Mouse (Mus musculus): ENCODE results near the gene Prps2.
"Not testable (repeated sequence)": the region's sequence is repeated elsewhere in the genome, so short reads cannot be mapped to it uniquely, and the experiment has no call there.

Gene Prps2

GRCm38 (mm10) chrX:167382047-167382853, at the start of gene Prps2:
Gene Prps2 (minus strand): TSS chrX:167382749.
- in situ Hi-C loops (cut with MboI; ENCODE audit: low sequenced_read_pairs) = no loop called here

GRCm38 (mm10) chrX:167417654-167418053, 35.1 kb upstream of the Prps2 start:
- in situ Hi-C loops (cut with MboI; ENCODE audit: low sequenced_read_pairs) = no loop called here

GRCm38 (mm10) chrX:167394940-167395339, 12.4 kb upstream of the Prps2 start:
- in situ Hi-C loops (cut with MboI; ENCODE audit: low sequenced_read_pairs) = no loop called here

GRCm38 (mm10) chrX:167386647-167387046, 4.1 kb upstream of the Prps2 start:
- in situ Hi-C loops (cut with MboI; ENCODE audit: low sequenced_read_pairs) = no loop called here

- in situ Hi-C loops (cut with MboI; ENCODE audit: low sequenced_read_pairs) = no loop called here
Observed at GRCm38 (mm10) chrX:167382854-167383186, 271 bp upstream of the Prps2 start.

DNA sequence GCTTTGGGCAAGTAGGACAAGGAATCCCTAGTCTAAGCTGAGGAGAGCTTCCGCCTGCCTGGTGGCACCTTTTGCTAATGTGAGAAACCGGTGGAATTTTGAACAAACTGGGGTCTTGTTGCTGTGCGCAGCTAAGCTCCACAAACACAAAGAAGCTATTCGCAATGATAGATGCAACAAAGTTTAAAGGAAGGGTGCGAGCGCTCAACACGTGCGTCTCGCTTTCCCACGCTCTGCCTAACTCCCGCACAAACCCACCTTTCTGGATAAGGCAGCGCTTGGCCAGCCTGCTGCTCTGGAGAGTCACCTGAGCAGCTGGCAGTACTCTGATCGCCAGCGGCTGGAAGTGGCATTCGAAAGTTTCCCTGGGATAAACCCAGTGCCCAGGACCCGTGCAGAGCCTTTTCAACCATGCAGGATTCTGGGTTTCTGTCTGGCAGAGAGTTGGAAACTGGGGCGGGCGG, 934 bp downstream of the Prps2 start:
- in situ Hi-C loops (cut with MboI; ENCODE audit: low sequenced_read_pairs) = no loop called here

DNA sequence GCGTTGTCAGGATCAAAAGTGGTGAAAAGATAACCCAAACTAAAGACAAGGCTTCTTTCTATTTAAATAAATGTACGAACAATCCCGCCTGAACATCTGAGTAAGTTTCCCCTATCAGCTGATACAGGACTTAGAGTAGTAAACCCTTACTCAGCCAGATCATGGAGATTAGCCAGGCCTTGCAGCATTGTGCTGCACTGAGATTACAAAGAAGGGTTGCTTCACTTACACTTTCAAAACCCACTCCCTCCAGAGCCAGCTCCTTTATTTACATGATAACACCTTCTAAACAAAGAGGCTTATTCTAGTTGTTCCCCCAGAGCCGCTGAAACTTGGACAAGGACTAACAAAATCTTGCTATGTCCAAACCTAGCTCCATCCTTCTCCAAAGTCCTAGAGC, 2.5 kb downstream of the Prps2 start:
- in situ Hi-C loops (cut with MboI; ENCODE audit: low sequenced_read_pairs) = no loop called here

- in situ Hi-C loops (cut with MboI; ENCODE audit: low sequenced_read_pairs) = not testable (repeated sequence)
Observed at GRCm38 (mm10) chrX:167361231-167361630, 21.3 kb downstream of the Prps2 start.

DNA sequence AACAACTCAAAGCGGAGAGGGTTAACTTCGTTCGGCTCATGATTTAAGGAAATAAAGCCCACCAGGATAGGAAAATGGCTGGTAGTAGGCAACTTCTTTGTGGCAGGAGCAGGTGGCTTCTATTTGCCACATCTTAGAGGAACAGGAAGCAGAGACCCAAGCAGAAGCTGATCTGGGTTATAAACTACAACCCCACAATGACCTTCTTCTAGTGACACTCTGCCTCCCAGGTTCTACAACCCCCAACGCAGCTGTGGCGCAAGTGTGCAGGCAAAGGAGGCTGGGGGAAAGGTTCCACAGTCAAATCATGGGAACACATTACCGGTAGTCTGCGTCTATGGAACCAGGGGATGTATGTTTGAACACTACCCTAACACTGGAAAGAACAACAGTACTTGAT, 22.8 kb downstream of the Prps2 start:
- in situ Hi-C loops (cut with MboI; ENCODE audit: low sequenced_read_pairs) = loop anchor here (10.0 kb wide), 1 partner anchor 75 kb away; no protein-coding TSS in a partner anchor

GRCm38 (mm10) chrX:167357415-167357814, 25.1 kb downstream of the Prps2 start:
- in situ Hi-C loops (cut with MboI; ENCODE audit: low sequenced_read_pairs) = loop anchor here (10.0 kb wide), 1 partner anchor 73 kb away; no protein-coding TSS in a partner anchor

GRCm38 (mm10) chrX:167355965-167356364, 26.6 kb downstream of the Prps2 start:
- in situ Hi-C loops (cut with MboI; ENCODE audit: low sequenced_read_pairs) = loop anchor here (10.0 kb wide), 1 partner anchor 71 kb away; no protein-coding TSS in a partner anchor

- in situ Hi-C loops (cut with MboI; ENCODE audit: low sequenced_read_pairs) = loop anchor here (10.0 kb wide), 1 partner anchor 69 kb away; no protein-coding TSS in a partner anchor
Observed at GRCm38 (mm10) chrX:167353617-167354016, 28.9 kb downstream of the Prps2 start.

DNA sequence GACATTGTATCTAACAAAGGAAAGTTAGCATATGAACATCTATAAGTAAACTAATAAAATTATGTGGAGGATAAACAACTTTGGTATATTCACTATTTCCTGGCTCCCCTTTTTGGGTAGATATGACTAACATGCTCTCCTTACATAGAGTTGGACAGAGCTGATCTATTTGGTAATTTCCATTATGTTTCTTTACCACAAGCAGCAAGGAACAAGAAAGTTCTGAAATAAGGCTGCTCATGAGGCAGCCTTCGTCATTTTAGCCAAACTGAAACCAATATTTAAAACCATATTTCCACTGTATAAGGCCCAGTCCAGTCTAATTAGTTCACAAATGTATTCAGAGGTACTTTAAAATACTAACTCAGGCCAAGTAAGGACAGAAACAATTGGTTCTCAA, 36.1 kb downstream of the Prps2 start:
- in situ Hi-C loops (cut with MboI; ENCODE audit: low sequenced_read_pairs) = no loop called here

GRCm38 (mm10) chrX:167344356-167344755, 38.2 kb downstream of the Prps2 start:
- in situ Hi-C loops (cut with MboI; ENCODE audit: low sequenced_read_pairs) = no loop called here

GRCm38 (mm10) chrX:167341811-167342210, 40.7 kb downstream of the Prps2 start:
- in situ Hi-C loops (cut with MboI; ENCODE audit: low sequenced_read_pairs) = no loop called here

DNA sequence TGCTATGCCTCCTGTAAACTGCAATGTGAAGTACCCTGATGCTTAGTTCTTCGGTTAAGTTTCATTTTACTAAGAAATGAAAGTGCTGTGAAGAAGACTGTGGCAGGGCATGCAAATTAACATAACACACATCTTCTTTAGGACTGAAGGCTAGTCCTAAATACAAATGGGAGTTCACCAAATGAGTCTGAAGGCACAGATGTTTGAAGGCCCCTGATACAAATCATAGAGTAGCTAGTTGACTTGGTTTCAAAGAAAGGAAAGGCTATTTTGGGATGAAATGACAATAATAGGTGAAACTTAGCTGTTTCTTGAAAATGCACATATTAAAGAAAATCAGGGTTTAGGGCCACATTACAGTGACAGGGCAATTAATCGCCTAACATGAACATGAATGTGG, 42.4 kb downstream of the Prps2 start:
- in situ Hi-C loops (cut with MboI; ENCODE audit: low sequenced_read_pairs) = no loop called here

GRCm38 (mm10) chrX:167337990-167338389, 44.6 kb downstream of the Prps2 start:
- in situ Hi-C loops (cut with MboI; ENCODE audit: low sequenced_read_pairs) = no loop called here

DNA sequence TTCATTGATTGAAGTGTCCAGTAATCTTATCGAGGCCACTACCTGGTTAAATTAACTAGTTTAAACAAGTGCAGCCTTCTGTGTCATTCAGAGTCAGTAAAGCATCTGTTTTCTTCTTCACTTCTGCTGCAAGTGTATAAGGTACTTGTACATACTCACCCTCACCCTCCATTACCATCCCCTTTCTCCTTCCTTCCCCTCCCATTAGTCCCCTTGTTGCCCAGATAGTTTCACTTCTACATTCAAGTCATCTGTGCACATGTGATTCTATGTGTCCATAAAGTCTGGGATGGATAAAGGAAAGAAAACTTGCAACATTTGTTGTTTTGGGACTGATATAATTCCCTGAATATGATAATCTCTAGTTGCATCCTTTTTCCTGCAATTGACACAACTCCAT, 48.0 kb downstream of the Prps2 start:
- in situ Hi-C loops (cut with MboI; ENCODE audit: low sequenced_read_pairs) = no loop called here

DNA sequence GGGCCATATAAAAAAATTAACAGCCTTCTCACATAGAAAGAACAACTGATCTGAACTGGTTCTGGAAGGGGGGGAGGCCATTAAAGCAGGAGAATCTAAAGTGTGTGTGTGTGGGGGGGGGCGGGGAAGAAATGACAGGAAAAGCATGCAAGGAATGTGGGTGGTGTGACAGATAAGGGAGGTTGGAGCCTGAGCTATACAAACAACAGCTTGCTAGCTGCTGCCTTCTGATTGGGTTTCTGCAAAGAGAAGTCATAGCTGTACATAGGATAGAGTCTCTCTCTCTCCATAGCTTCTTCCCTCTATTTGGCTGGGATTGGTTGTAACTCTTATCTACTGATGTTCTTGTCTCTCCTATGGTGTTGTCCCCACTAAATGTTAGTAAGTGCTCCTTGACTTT, 49.9 kb downstream of the Prps2 start:
- in situ Hi-C loops (cut with MboI; ENCODE audit: low sequenced_read_pairs) = no loop called here

GRCm38 (mm10) chrX:167330993-167331392, 51.6 kb downstream of the Prps2 start:
- in situ Hi-C loops (cut with MboI; ENCODE audit: low sequenced_read_pairs) = no loop called here

DNA sequence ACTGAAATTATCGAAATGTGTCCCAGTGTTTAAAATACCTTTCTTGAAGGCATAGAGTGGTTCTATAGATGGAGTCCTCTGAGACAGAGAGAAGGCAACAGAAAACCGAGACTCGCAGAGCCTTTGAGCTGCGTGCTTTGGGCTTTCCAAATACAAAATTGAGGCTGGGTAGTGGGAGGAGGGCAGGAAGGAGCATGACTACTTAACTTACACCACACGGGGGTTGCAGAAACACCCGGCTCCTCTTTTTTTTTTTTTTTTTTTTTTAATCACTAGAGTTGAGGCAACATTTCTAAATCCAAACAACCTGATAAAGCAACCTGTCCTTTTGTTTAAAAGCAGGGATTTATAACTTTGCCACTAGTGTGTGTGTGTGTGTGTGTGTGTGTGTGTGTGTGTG, 52.1 kb downstream of the Prps2 start, which contains the start of gene Tlr7:
Tlr7 (minus strand) TSS at position 160 of the 400 bp plus-strand sequence.
- in situ Hi-C loops (cut with MboI; ENCODE audit: low sequenced_read_pairs) = no loop called here

DNA sequence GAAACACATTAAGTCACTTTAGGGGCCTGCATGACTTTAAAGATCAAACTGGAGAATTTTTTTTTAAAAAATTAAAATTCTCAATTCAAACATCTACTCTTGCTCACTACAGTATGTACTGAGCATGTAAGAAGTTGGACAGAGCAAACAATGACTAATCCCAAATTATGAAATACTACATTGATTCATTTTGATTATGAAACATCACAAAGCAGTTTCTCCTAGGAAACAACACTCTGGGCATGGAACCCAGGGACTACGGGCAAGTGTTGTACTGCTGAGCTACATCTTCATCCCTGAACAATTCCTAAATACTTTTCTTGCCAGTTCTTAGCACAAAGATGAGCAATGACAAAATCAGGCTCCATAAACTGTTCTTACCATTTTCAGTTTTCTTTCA, 52.9 kb downstream of the Prps2 start:
- in situ Hi-C loops (cut with MboI; ENCODE audit: low sequenced_read_pairs) = no loop called here
